Comparison of ENCODE assay signal across 1 mouse cellular context in the genomic region with DNA sequence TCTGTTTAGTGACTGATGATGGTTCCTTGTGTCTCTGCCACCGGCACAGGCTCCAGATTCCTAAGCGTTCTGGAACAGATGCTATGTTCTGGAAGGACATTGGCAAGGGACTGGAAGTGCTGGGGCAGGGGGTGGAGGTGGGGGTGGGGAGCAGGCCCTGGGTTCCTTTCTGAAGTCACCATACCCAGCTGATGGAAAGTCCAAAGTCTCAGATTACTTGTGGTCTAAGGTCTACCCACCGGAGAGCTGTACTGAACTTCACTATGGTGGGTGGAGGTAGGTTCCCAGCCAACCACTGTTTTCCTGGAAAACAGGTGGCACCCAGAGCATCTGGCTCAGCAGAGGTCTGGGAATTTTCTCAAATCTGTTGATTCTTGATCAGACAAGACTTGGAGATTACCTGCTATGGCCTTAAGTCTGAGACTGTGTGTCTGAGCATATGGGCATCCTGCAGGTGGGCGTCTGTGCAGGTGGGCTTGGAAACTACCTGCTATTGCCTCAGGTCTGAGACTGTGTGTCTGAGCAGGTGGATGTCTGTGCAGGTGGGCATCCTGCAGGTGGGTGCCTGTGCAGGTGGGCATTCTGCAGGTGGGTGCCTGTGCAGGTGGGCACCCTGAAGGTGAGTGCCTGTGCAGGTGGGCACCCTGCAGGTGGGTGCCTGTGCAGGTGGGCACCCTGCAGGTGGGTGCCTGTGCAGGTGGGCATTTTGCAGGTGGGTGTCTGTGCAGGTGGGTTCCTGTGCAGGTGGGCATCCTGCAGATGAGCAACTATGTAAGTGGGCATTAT.
A peak's percentile ranks its signal among the peaks of the same experiment; 100 is the strongest.
TF ChIP-seq lines count a peak whose summit lies in the region.

No protein-coding gene starts in this region.

TF ChIP-seq in CH12.LX, 34 proteins besides CTCF, POLR2A, EP300 and RAD21 (continued from another document):
- TF ChIP-seq USF1 (IDR thresholded peaks at IDR 0.05; ENCODE audit: low read depth, low read length) (no peak), MEF2A (IDR thresholded peaks at IDR 0.05; ENCODE audit: borderline replicate concordance, low read depth, low read length) (0 out of 2 replicates have a peak, but pooled peaks have one; percentile 12), BHLHE40 (IDR thresholded peaks at IDR 0.05; ENCODE audit: low read depth, low read length) (peak; percentile 65), POLR2AphosphoS2 (IDR thresholded peaks at IDR 0.05; ENCODE audit: low read depth, low read length) (no peak)
TF ChIP-seq in CH12.LX: peak in this region for 7.
